In genomic region chr6:31898609-31899008, GRCm38 (mm10) we compare ENCODE assay signal across 24 mouse cellular contexts.
DNase-seq lines count a peak whose midpoint lies in the region; ATAC-seq and TF ChIP-seq lines count a peak whose summit lies in the region.
"Had no signal": no experiment of that assay in that cellular context is flagged by ENCODE, and none has a peak within 500 bp of the region (broad histone marks: within the 10 kb centered on the region; RNA-seq: fewer than 3 reads in every experiment).

No protein-coding gene starts in this region.

- H3K27ac ChIP-seq in layer of hippocampus, adult 2 months: peak overlapping the region; percentile 53; the same call in 1 of the 2 replicates
- H3K27ac ChIP-seq in forebrain, embryonic 15.5 days (replicated peaks): no peak overlapping the region
- H3K27ac ChIP-seq: forebrain, embryonic 10.5 days; forebrain, embryonic 13.5 days; gastrocnemius, adult 2 months; hindbrain, embryonic 10.5 days; hindbrain, embryonic 13.5 days; intestine, embryonic 15.5 days had no signal

- no peaks in the 10 kb centered on the region for H3K27me3 ChIP-seq in forebrain, embryonic 15.5 days
- H3K27me3 ChIP-seq: forebrain, embryonic 13.5 days; intestine, embryonic 15.5 days had no signal

- no peak for DNase-seq in layer of hippocampus, adult 2 months (ENCODE audit: low spot score in 2 of 2)
- DNase-seq in layer of hippocampus, adult 8-10 months (ENCODE audit: low spot score in 2 of 2): no peak
- DNase-seq in ES-CJ7 (ENCODE audit: low read depth, low spot score) (peak; percentile 66), ZHBTc4 (ENCODE audit: low read depth, low spot score) (peak; percentile 22)
- no peak for DNase-seq in heart, postnatal 25 days (ENCODE audit: low spot score)
- DNase-seq: adrenal gland, adult 8-10 months; adrenal gland, postnatal 36 days; cerebellum, adult 11 months; cerebellum, adult 8-10 months; forebrain, postnatal 0 days; gastrocnemius, adult 2 months; gastrocnemius, postnatal 14 days; heart, postnatal 36 days; kidney, adult 11 months had no signal

- H3K4me3 ChIP-seq in layer of hippocampus, adult 2 months: no peak overlapping the region
- no peak overlapping the region for H3K4me3 ChIP-seq in forebrain, embryonic 15.5 days
- H3K4me3 ChIP-seq: forebrain, embryonic 10.5 days; forebrain, embryonic 13.5 days; gastrocnemius, adult 2 months; hindbrain, embryonic 10.5 days; hindbrain, embryonic 13.5 days; intestine, embryonic 15.5 days had no signal

- no peak overlapping the region for H3K9ac ChIP-seq in forebrain, embryonic 15.5 days (replicated peaks)
- H3K9ac ChIP-seq: forebrain, embryonic 13.5 days; forebrain, postnatal 0 days; hindbrain, embryonic 13.5 days; intestine, embryonic 15.5 days had no signal

- intact Hi-C loops in heart, postnatal 25 days (cut with DNase I): no loop called here

- 4% methylated on average over 4 of the region's 4 CpGs for WGBS in forebrain, embryonic 15.5 days

- H3K9me3 ChIP-seq in forebrain, embryonic 15.5 days: no peaks in the 10 kb centered on the region
- H3K9me3 ChIP-seq: forebrain, embryonic 10.5 days; forebrain, embryonic 13.5 days; G1E; hindbrain, embryonic 10.5 days; hindbrain, embryonic 13.5 days; intestine, embryonic 15.5 days had no signal

- H3K4me1 ChIP-seq in forebrain, embryonic 15.5 days: peaks cover 4% of the 10 kb centered on the region; the same call in 1 of the 2 replicates
- H3K4me1 ChIP-seq: intestine, embryonic 15.5 days had no signal

- TF ChIP-seq CTCF in layer of hippocampus, adult 2 months (conservative IDR thresholded peaks at IDR 0.05): no peak

- no peaks in the 10 kb centered on the region for H3K36me3 ChIP-seq in forebrain, embryonic 15.5 days
- H3K36me3 ChIP-seq: forebrain, embryonic 10.5 days; G1E; hindbrain, embryonic 10.5 days; hindbrain, embryonic 13.5 days; intestine, embryonic 15.5 days had no signal

- no peak for ATAC-seq in forebrain, embryonic 15.5 days (replicated peaks)
- ATAC-seq: activated CD4-positive, CD25-positive, alpha-beta regulatory T cell, adult 4 months; forebrain, embryonic 13.5 days; forebrain, postnatal 0 days; intestine, embryonic 15.5 days; Patski had no signal

- no peak overlapping the region for H3K4me2 ChIP-seq in forebrain, embryonic 15.5 days (replicated peaks)
- H3K4me2 ChIP-seq: forebrain, embryonic 13.5 days; heart, embryonic 11.5 days; hindbrain, embryonic 13.5 days; intestine, embryonic 15.5 days had no signal

Comparison
In these comparisons a context has a peak if more than half of its experiments do, and no peak if none do; other contexts are left out.
1. DNase-seq: peak in ES-CJ7 (single experiment) and ZHBTc4 (single experiment); none in layer of hippocampus, adult 2 months (0 of 2), layer of hippocampus, adult 8-10 months (0 of 2) and heart, postnatal 25 days (single experiment).